Mouse (Mus musculus) ovary, postnatal 10 days (tissue): Measurements from ENCODE around the gene Zfp189.

Experiments
- DNase-seq: peaks from one replicate; pipeline ENCODE4 v3.0.0; 2022; ENCODE audit warnings: low spot score

Gene Zfp189

GRCm38 (mm10) chr4:49536671-49537070 lies 15.7 kb downstream of the Zfp189 start:
- no peak for DNase-seq

- no peak for DNase-seq
Measured at GRCm38 (mm10) chr4:49539665-49540064, 18.7 kb downstream of the Zfp189 start.

- DNase-seq: no peak
Measured at GRCm38 (mm10) chr4:49540966-49541365, 20.0 kb downstream of the Zfp189 start.

GRCm38 (mm10) chr4:49546026-49546425 lies 25.1 kb downstream of the Zfp189 start:
- DNase-seq: no peak

GRCm38 (mm10) chr4:49546873-49547543 lies 26.0 kb downstream of the Zfp189 start:
- DNase-seq: no peak

GRCm38 (mm10) chr4:49547544-49548219 lies 26.7 kb downstream of the Zfp189 start:
- no peak for DNase-seq

GRCm38 (mm10) chr4:49549383-49549782 lies 28.4 kb downstream of the Zfp189 start, which contains the start of gene Aldob:
TSS of gene Aldob (minus strand) at chr4:49549546.
- DNase-seq: no peak

- no peak for DNase-seq
Measured at GRCm38 (mm10) chr4:49553380-49553779, 32.4 kb downstream of the Zfp189 start.

GRCm38 (mm10) chr4:49557375-49557774 lies 36.4 kb downstream of the Zfp189 start:
- DNase-seq: no peak

GRCm38 (mm10) chr4:49558181-49558580 lies 37.2 kb downstream of the Zfp189 start:
- DNase-seq: no peak

GRCm38 (mm10) chr4:49559915-49560772 lies 39.2 kb downstream of the Zfp189 start:
- no peak for DNase-seq

GRCm38 (mm10) chr4:49567613-49568012 lies 46.6 kb downstream of the Zfp189 start:
- DNase-seq: no peak

GRCm38 (mm10) chr4:49572194-49572593 lies 51.2 kb downstream of the Zfp189 start:
- DNase-seq: no peak
